Mouse (Mus musculus) heart, postnatal 10 days (tissue): ENCODE results near the gene Serhl. TPM values are rescaled to one million over a fixed set of nuclear protein-coding genes. Genes with fewer than 3 reads are reported as not detected.

Source experiments
- DNase-seq, 2 experiments: peaks; one replicate each; pipeline ENCODE4 v3.0.0; 2021
- intact Hi-C: fragments of 180-260 bp; cut with DNase I; formaldehyde crosslinking; loops from one replicate; pipeline ENCODE4 v1.15.1; 2025
- total RNA-seq, 2 experiments: library from RNA; stranded (reverse); gene quantifications; 2 replicates each; pipeline ENCODE4 v1.2.3; 2021

Gene Serhl
- total RNA-seq, 2 experiments from 2014 or later = 54.6 to 59.1 TPM

- no peak for DNase-seq
- intact Hi-C loops = loop anchor here (1.0 to 5.0 kb wide), 4 partner anchors 15 to 360 kb away; partner anchors contain the start of gene Cyb5r3
Observed at GRCm38 (mm10) chr15:83157667-83158064, 68.4 kb downstream of the Serhl start.

GRCm38 (mm10) chr15:83158587-83159160 is 69.4 kb downstream of the Serhl start:
- intact Hi-C loops = loop anchor here (5.0 kb wide), 2 partner anchors 214 to 359 kb away; no protein-coding TSS in a partner anchor
- DNase-seq = no peak

GRCm38 (mm10) chr15:83159823-83160222 is 70.5 kb downstream of the Serhl start:
- peak; percentile 62 to 81 for DNase-seq

DNA sequence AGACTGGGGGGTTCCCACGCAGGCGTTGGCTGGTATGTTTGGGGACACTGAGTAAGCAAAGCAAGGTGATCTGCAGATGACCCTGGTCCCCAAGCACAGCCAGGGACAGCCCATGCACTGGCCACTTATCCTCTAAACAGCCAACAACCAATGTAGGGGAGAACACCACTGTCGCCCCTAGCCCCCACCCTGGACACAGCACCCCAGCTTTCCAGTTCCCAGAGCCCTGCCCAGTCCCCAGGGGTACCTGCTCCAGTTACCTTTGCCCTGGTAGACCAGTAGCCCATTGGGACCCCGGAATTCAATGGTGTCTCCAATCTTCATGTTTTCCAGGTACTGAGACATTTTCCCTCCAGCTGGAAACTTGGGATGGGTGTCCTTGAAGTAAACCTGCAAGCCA is 71.3 kb downstream of the Serhl start:
- no peak for DNase-seq
- intact Hi-C loops = no loop called here

More at GRCm38 (mm10) chr15:83159823-83160222, 70.5 kb downstream of the Serhl start:
- intact Hi-C loops = loop anchor here (5.0 kb wide), 2 partner anchors 212 to 357 kb away; no protein-coding TSS in a partner anchor

DNA sequence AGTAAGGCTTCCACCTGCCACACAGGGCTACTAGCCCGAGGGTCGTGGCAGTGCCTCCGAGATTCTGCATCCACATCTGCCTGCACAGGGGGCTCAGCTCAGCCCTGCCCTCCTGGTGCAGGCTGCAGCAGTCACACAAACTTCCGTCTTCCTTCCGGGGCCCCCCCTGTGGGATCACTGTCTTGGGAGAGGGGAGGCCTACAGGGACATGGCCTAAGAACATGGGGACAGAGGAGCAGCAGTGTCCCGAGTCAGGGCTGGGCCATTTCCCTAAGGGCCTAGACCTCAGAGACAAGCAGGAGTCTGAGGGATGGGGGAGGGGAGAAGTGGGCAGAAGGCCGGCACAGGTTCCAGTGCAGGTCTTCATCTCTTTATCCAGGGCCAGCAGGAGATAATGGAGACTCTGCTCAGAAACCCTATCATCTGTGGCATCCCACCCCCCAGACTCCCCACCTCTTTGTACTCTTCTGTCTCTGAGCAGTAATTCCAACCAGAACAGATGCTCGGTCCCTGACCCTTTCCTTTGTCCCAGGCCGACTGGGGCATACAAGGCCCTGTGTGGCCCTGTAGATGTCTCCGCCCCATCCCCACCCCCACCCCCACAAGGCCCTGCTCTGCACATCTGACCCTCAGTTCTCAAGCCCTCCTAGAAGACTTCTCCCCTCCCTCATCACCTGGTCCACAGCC is 71.9 kb downstream of the Serhl start:
- DNase-seq = no peak
- intact Hi-C loops = no loop called here

GRCm38 (mm10) chr15:83162001-83162400 is 72.7 kb downstream of the Serhl start:
- intact Hi-C loops = no loop called here
- DNase-seq = no peak

DNA sequence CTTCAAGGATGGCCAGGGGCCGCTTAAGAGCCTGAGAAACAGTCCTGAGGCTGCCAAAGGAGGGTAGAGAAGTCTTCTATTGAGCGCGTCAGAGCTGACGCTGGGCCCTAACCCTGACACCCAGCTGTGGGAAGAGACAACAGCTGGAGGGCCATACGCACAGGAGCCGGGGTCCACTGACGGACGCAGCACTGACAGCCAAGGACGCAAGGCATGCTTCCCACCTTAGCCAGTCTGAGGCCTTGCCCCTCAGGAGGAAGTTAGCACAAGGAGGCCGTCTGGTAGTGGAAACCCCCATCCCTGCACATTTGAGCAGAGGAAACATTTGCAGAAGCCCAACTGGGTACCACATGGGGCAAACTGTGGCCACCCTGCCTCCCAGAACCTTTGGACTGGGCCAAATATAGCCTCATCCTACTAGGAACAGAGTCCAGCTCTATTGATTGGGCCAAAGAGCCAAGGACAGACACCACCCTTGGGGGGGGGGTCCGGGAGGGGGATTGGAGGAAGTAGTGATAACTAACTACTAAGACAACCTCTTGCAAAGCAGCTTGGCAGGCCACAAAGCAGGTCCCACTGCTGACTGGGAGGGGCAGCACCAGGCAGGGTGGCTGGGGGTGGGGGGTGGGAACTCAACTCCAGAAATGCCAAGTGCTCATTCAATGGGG is 73.6 kb downstream of the Serhl start:
- intact Hi-C loops = no loop called here
- no peak for DNase-seq

DNA sequence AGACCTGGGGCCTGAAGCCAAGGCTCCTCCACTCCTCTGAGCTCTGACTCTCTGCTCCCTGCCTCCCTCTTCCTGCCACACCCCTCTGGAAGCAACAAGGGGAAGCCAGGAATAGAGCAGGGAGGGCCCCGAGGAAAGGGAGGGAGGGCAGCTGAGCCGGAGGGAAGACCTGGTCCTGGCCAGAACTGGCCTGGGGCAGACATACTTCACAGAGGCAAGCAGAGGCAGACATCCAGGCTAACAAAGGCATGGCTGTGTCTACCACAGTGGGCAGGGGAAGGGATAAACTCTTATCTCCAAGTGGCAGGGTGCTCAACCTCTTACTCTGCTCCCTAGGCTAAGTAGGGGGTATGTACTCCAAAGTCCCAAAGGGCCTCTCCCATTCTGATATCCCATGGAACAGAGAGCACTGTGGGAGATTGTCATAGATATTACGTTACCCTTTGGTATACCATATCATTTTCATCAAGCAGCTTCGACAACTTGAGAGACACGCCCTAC is 75.7 kb downstream of the Serhl start:
- DNase-seq = peak; percentile 83 to 84
- intact Hi-C loops = no loop called here

GRCm38 (mm10) chr15:83165526-83166315 is 76.4 kb downstream of the Serhl start:
- DNase-seq = no peak
- intact Hi-C loops = no loop called here

Other genes starting within 250 kb of the Serhl start
- gene Tcf20, start 101.6 kb upstream of the Serhl start, total RNA-seq = 10 to 100 TPM; 60.7 to 67.9 TPM
- gene Nfam1, start 56.2 kb upstream of the Serhl start, total RNA-seq = 1 to 10 TPM; 1.6 to 2.2 TPM
- 10 to 100 TPM; 37.3 to 46.2 TPM for gene Rrp7a, start 33.3 kb downstream of the Serhl start, total RNA-seq
- 10 to 100 TPM; 45.7 to 47.3 TPM for gene Poldip3, start 59.9 kb downstream of the Serhl start, total RNA-seq
- gene Cyb5r3, start 83.1 kb downstream of the Serhl start, total RNA-seq = 100 to 1,000 TPM; 133 to 136 TPM
- 1 to 10 TPM; 5.3 to 7.5 TPM for gene A4galt, start 162.3 kb downstream of the Serhl start, total RNA-seq